In the genomic region with DNA sequence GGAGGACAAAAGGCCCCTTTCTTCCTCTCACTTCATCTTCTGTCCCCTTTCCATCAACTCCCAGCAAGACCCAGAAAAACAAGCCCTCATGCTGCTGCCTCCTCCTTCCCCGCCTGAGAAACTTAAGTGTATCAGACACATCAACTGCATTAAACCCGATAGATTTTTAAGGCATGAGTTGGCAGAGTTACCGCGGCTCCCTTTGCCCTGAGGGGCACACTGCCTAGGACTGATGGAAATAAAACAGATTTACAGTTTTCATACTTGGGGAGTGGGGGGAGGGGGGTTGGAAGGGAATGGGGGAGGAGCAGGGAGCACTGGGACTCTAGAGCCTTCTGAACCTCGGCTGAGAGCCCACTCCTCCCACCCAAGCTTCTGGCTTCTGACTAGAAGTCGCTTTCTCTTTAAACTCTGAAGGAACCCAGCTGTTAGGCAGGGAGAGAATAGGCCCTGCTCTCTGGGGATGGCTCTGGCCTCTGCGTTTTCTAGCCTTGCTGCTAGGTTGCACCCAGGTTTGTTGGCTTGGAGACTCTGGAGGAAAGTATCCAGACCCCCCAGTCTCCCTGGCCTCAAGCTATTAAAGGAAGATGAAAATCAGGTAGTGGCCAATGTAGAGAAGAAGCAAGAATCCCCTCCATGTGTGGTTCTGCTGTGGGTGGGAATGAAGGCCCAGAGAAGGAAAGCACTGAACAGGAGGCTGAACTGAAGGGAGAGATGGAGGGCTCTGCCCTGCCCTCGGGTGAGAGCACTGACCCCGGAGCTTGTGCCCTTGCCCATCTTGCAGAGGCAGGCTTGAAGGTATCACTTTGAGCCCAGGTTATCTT, we compare ENCODE assay signal across 9 mouse cellular contexts. TPM values are rescaled to one million over a fixed set of nuclear protein-coding genes. Genes with fewer than 3 reads are reported as not detected.
DNase-seq lines count a peak whose midpoint lies in the region; ATAC-seq and TF ChIP-seq lines count a peak whose summit lies in the region.
"Had no signal": no experiment of that assay in that cellular context is flagged by ENCODE, and none has a peak within 500 bp of the region (broad histone marks: within the 10 kb centered on the region; RNA-seq: fewer than 3 reads in every experiment).

No protein-coding gene starts in this region.

- H3K27ac ChIP-seq in cerebellum, adult 2 months (ENCODE audit: insufficient read depth, low read length): peak overlapping the region; percentile 96
- H3K27ac ChIP-seq in neural tube, embryonic 12.5 days: 0 out of 2 replicates have a peak overlapping the region, but pooled peaks have one; percentile 22
- H3K27ac ChIP-seq in intestine, embryonic 16.5 days (ENCODE audit: low read length): peak overlapping the region; percentile 73
- H3K27ac ChIP-seq in stomach, embryonic 16.5 days (ENCODE audit: low read length): peak overlapping the region; percentile 86

- no peak for TF ChIP-seq CTCF in cerebellum, adult 2 months (IDR thresholded peaks at IDR 0.05; ENCODE audit: borderline replicate concordance, insufficient read depth, low read depth, low read length)

- H3K4me3 ChIP-seq in cerebellum, adult 2 months (replicated peaks; ENCODE audit: insufficient read depth, low read depth, low read length): no peak overlapping the region
- H3K4me3 ChIP-seq in neural tube, embryonic 12.5 days: no peak overlapping the region
- no peak overlapping the region for H3K4me3 ChIP-seq in intestine, embryonic 16.5 days (ENCODE audit: low read length)
- H3K4me3 ChIP-seq in stomach, embryonic 16.5 days (replicated peaks; ENCODE audit: low read length): no peak overlapping the region

- TF ChIP-seq POLR2A in cerebellum, adult 2 months (IDR thresholded peaks at IDR 0.05; ENCODE audit: borderline replicate concordance, insufficient read depth, low read length): no peak

- no peak overlapping the region; the same call in 1 of the 2 replicates for H3K4me2 ChIP-seq in neural tube, embryonic 12.5 days (replicated peaks)
- no peak overlapping the region for H3K4me2 ChIP-seq in intestine, embryonic 16.5 days (ENCODE audit: low read depth, low read length)
- no peak overlapping the region for H3K4me2 ChIP-seq in stomach, embryonic 16.5 days (ENCODE audit: low read depth, low read length)

- peak in 1 of 2 experiments; percentile 53 for DNase-seq in cerebellum, adult 2 months
- no peak for DNase-seq in neural tube, embryonic 10.5 days (ENCODE audit: extremely low spot score, low spot score)
- DNase-seq in adrenal gland, postnatal 4 days (ENCODE audit: low spot score in 2 of 2): no peak
- DNase-seq in c-Kit-positive CD71-positive TER-119-positive erythroid progenitor cells, embryonic 14.5 days (ENCODE audit: low spot score): no peak
- DNase-seq: gastrocnemius, postnatal 10 days had no signal

- 45% methylated on average over 9 of the region's 9 CpGs for WGBS in cerebellum, adult 2 months
- 44% methylated on average over 9 of the region's 9 CpGs for WGBS in neural tube, embryonic 12.5 days
- WGBS in intestine, embryonic 16.5 days: 49% methylated on average over 9 of the region's 9 CpGs
- 39% methylated on average over 9 of the region's 9 CpGs for WGBS in stomach, embryonic 16.5 days

- H3K4me1 ChIP-seq in cerebellum, adult 2 months (ENCODE audit: control insufficient read depth, insufficient read depth, low read length): peaks cover 54% of the 10 kb centered on the region
- H3K4me1 ChIP-seq in neural tube, embryonic 12.5 days: peaks cover 27% of the 10 kb centered on the region
- peaks cover 19% of the 10 kb centered on the region for H3K4me1 ChIP-seq in intestine, embryonic 16.5 days (ENCODE audit: control insufficient read depth, insufficient read depth, low read length)
- H3K4me1 ChIP-seq in stomach, embryonic 16.5 days (ENCODE audit: control insufficient read depth, insufficient read depth, low read length): peaks cover 27% of the 10 kb centered on the region

- H3K9ac ChIP-seq in neural tube, embryonic 12.5 days: no peak overlapping the region
- H3K9ac ChIP-seq in intestine, embryonic 16.5 days (ENCODE audit: low read depth, low read length): no peak overlapping the region; the same call in 1 of the 2 replicates
- peak overlapping the region; percentile 56 for H3K9ac ChIP-seq in stomach, embryonic 16.5 days (ENCODE audit: low read length)

- no peak for ATAC-seq in cerebellum, adult (ENCODE audit: insufficient number of reproducible peaks, low FRiP score, low TSS enrichment)
- 0 out of 2 replicates have a peak, but pooled peaks have one; percentile 31 for ATAC-seq in neural tube, embryonic 12.5 days (ENCODE audit: low FRiP score, low read depth)
- ATAC-seq in intestine, embryonic 16.5 days: peak; percentile 78
- peak; percentile 85 for ATAC-seq in stomach, embryonic 16.5 days (ENCODE audit: insufficient read depth, low FRiP score)

- H3K27me3 ChIP-seq in cerebellum, adult 2 months (ENCODE audit: control insufficient read depth, insufficient read depth, low read length): no peaks in the 10 kb centered on the region
- no peaks in the 10 kb centered on the region for H3K27me3 ChIP-seq in neural tube, embryonic 12.5 days (replicated peaks)
- H3K27me3 ChIP-seq in intestine, embryonic 16.5 days (replicated peaks; ENCODE audit: control insufficient read depth, insufficient read depth, low read length): no peaks in the 10 kb centered on the region
- H3K27me3 ChIP-seq in stomach, embryonic 16.5 days (ENCODE audit: control insufficient read depth, insufficient read depth, low read length): no peaks in the 10 kb centered on the region

- H3K9me3 ChIP-seq in neural tube, embryonic 12.5 days: no peaks in the 10 kb centered on the region
- no peaks in the 10 kb centered on the region for H3K9me3 ChIP-seq in intestine, embryonic 16.5 days (ENCODE audit: control insufficient read depth, low read length)
- no peaks in the 10 kb centered on the region for H3K9me3 ChIP-seq in stomach, embryonic 16.5 days (replicated peaks; ENCODE audit: control insufficient read depth, low read length)

- H3K36me3 ChIP-seq in neural tube, embryonic 12.5 days: no peaks in the 10 kb centered on the region; the same call in 1 of the 2 replicates
- no peaks in the 10 kb centered on the region for H3K36me3 ChIP-seq in intestine, embryonic 16.5 days (ENCODE audit: control insufficient read depth, insufficient read depth, low read length)
- no peaks in the 10 kb centered on the region for H3K36me3 ChIP-seq in stomach, embryonic 16.5 days (ENCODE audit: control insufficient read depth, insufficient read depth, low read length)

RNA-seq across cellular contexts. Expression of gene Mtss1l, which starts 18.4 kb away (rescaled TPM):
- 257 and 288 TPM in 2 replicates for polyA plus RNA-seq in cerebellum, adult 2 months (2012; rRNA removed)
- 22.0 and 25.7 TPM in 2 replicates for polyA plus RNA-seq in neural tube, embryonic 12.5 days (2016; fragmentation: Nextera tagmentation; extraction: Ambion mirVana)
- 3.3 and 4.0 TPM in 2 replicates for polyA plus RNA-seq in intestine, embryonic 16.5 days (2015; fragmentation: Nextera tagmentation; extraction: Ambion mirVana)
- polyA plus RNA-seq in stomach, embryonic 16.5 days (2015; fragmentation: Nextera tagmentation; extraction: Ambion mirVana): 7.0 and 8.2 TPM in 2 replicates
- total RNA-seq in adrenal gland, postnatal 4 days (2021): 10 to 100 TPM; 51.6 to 53.3 TPM

Comparison
In these comparisons a context has a peak if more than half of its experiments do, and no peak if none do; other contexts are left out.
1. H3K27ac ChIP-seq: peak in every context shown above with its lines; median percentile 96 in cerebellum, adult 2 months; 86 in stomach, embryonic 16.5 days; 73 in intestine, embryonic 16.5 days; 22 in neural tube, embryonic 12.5 days.